Mouse (Mus musculus): ENCODE data around the gene Hoxd1.

DNA sequence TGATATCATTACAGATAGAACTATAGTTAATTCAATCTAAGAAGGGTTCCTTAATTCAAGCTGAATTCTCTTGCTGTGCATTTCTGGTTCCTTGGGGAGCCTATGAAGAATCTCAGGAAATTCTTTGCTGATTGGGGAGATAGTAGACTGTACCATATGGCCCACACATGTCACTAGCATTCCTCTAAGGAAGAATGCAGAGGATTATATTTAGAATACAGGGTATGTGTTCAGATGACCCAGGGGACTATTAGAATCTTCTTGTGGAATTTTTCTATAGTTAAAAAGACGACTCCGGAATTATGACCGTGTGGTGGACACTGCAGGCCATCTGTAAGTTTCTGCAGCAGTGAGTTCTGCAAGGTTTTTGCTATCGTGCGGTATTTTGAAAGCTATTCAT, 18.6 kb downstream of the Hoxd1 start:
- no peak for TF ChIP-seq CTCF (IDR thresholded peaks at IDR 0.05; ENCODE audit: insufficient read depth, low read depth, low read length)
- TF ChIP-seq POLR2A (IDR thresholded peaks at IDR 0.05; ENCODE audit: insufficient read depth, low read depth, low read length), result no peak
